Mouse (Mus musculus): Measurements from ENCODE around the gene Eif4e3. TPM values are rescaled to one million over a fixed set of nuclear protein-coding genes. Genes with fewer than 3 reads are reported as not detected.

Gene Eif4e3
- polyA plus RNA-seq, 1 experiment = 16.6 TPM

DNA sequence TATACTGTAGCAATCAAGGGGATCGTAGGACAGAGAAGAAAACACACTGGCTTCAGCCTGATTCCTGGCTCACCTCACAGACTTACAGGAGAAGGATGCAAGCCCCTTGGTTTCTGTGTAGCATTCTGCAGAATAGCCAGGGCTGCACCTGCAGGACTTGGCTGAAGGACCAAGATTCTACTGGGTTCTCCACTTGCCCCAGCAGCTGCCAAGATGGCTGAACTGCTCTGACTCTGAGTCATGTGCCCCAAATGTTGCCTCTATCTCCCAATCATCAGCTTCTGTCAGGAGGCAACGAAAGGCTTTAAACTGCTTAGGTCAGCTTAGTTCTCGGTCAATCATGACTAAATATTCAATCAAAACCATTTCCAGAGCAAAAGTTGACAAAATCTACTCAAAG is 42.0 kb downstream of the Eif4e3 start:
- DNase-seq (ENCODE audit: low read depth) = no peak

DNA sequence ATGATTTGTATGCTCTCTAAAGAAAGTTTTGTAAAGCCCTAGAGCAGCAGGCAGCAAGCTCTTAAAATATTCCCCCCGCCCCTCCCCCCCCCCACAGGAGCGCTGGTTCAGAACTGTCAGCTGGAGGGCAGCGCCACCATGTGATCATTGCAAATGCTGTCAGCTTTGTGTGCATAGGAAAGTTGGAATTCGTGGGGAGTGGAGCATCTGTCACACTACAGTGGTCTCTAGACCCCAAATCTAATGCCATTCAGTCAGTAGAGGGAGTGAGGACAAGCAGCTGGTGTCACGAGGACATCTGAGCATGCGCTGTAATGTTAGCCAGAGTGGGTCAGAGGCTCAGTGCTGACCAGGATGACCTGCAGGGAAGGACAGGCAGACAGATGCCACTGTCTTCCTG is 42.9 kb downstream of the Eif4e3 start:
- DNase-seq (ENCODE audit: low read depth) = no peak

GRCm38 (mm10) chr6:99621167-99621566 is 45.4 kb downstream of the Eif4e3 start:
- DNase-seq (ENCODE audit: low read depth) = no peak

- no peak for DNase-seq (ENCODE audit: low read depth)
These were observed 46.1 kb downstream of the Eif4e3 start for GRCm38 (mm10) chr6:99620471-99620870.

DNA sequence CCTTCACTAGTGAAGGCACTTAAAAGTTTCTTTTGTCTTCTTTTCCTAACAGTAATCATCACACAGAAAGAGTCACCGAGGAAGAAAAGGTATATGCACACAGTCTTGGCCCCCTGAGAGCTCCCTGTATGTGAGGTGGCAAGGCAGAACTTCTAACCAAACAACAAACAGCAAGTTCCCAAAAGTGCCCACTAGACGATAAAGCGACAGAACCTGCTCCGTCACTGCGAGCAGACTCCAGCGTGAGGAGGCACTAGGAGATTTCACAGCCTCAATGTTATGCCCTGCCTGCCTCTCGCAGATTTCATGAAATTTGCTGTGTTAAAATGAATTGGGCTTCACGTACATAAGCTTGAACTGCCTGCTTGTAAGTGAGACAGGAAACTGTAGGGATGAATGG is 46.6 kb downstream of the Eif4e3 start:
- no peak for DNase-seq (ENCODE audit: low read depth)

DNA sequence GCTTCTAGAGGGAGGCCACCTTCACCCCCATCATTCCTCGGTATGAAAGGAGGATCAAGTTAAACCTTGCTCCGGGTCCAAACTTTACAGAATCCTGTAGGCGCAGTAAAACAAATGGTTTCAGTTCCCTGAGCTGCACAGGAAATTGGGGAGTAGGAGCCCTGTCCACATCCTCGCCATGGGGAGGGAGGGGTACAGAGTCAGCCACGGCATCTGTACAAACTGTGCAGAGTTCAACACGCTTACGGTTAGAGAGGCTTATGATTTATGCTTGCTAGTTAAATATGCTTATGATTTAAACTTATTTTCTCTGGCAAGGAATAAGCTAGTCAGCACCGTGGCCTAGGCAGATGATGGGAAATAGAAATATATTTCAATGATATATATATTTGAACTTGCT is 47.1 kb downstream of the Eif4e3 start:
- no peak for DNase-seq (ENCODE audit: low read depth)

- no peak for DNase-seq (ENCODE audit: low read depth)
These were observed 48.7 kb downstream of the Eif4e3 start for GRCm38 (mm10) chr6:99617867-99618266.

DNA sequence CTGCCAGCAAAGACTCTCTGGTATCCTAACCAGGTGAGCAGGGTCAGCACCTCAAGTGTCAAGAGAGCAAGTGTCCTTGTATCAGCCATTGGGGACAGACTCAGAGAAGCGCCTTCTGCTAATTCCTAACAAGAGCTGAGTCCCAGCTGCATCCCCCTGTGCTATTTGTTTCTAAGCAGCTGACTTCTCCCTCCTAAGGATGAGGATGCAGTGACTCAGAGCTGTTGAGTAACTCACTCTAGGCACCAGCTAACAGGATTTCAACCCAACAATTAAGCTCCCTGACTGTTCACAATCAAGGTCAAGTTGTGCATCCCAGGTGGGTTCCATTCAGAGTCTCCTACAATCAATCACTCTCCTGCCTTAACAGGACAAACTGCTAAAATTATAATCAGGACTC is 49.2 kb downstream of the Eif4e3 start:
- DNase-seq (ENCODE audit: low read depth) = no peak

GRCm38 (mm10) chr6:99615272-99615751 is 51.3 kb downstream of the Eif4e3 start:
- DNase-seq (ENCODE audit: low read depth) = no peak

- no peak for DNase-seq (ENCODE audit: low read depth)
These were observed 51.9 kb downstream of the Eif4e3 start for GRCm38 (mm10) chr6:99614566-99615271.

- no peak for DNase-seq (ENCODE audit: low read depth)
These were observed 54.7 kb downstream of the Eif4e3 start for GRCm38 (mm10) chr6:99611866-99612265.

DNA sequence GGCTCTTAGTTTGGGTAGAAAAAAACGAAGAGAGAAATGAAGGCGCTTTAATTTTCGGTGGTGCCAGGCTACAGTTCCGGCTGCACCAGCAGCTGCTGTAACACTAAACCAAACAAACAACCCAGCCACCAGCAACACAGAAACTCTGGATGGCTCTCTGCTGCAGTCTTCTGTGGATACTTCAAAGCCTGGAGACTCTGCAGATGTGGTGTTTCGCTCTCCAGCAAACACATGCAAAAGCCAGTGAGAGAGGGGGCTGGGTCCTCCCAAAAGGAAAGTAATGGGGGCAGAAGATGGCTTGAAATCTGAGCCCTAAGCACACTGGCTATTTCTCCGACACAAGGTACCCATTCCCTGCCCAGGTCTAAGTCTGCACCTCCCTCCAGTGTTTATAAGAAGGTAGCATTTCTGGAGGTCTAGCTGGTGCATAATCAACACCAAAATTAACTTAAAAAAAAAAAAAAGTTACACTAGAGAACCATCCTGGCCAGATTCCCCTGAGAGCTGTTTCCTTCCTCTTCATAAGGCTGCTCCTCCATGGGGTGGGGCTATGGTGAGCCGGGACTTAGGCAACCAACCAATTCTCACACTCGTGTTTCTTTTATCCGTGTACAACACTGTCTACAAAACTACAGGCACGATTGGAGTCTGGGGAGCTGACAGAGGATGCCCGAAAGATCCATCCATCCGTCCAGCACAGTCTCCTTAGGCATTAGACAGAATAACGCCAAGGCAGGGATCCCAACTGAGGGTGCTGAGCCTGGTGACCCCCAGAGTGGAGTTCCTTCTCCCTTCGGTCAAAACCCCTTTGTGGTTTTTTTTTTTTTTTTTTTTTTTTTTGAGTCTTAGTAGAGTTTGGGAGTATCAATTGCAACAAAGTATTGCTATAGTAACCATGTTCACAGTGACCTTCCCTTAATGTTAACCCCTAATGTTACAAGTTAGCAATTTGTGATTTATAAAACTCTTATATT is 55.8 kb downstream of the Eif4e3 start:
- no peak for DNase-seq (ENCODE audit: low read depth)

- DNase-seq (ENCODE audit: low read depth) = no peak
These were observed 60.5 kb downstream of the Eif4e3 start for GRCm38 (mm10) chr6:99606079-99606478.

GRCm38 (mm10) chr6:99604758-99605157 is 61.8 kb downstream of the Eif4e3 start:
- DNase-seq (ENCODE audit: low read depth) = no peak

- no peak for DNase-seq (ENCODE audit: low read depth)
These were observed 64.1 kb downstream of the Eif4e3 start for GRCm38 (mm10) chr6:99602434-99602833.

DNA sequence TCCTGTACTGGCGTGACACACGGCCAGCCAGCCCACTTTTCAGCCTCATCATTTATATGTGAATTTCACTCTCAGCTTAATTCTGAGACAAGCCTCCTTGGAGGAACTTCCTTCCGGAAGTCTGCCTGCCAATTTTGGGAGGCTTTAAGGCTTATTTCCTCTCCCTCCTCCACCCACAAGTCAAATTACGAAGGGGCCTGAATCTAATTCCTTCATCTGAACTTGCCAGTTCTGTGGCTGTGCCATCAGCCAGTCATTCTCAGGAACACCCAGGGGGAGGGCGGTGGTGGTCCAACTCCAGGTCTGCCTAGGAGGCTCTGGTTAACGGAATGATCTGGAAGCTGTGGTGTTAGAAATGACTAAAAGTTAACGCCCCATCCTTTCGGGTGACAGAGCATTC is 65.7 kb downstream of the Eif4e3 start:
- DNase-seq (ENCODE audit: low read depth) = no peak

DNA sequence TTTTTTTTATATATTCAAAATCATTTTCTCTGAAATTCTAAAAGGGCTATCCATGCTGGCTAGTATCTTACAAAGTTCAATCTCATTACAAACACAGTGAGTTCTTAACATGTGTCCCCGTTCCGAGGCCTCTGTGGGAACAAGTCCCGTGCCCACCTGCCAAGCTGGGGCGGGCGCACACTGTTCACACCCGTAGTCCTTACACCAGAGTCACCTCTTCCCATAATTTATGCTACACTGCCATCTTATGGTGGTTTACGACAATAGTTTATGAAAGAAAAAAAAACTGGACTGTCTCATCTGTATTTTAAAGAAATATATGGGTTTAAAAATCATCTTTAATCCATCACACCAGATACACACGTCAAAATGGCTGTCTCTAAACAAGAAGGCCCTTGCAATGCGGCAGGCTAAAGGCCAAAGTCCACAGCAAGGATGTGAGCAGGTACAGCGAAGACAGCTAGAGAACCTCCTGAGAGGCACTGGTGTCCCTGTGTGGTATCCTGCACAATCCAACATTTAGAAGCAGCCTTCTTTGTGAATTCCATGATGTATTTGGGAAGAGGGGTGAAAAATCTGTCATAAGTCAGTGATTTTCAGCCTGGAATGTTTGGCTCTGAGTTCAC is 66.3 kb downstream of the Eif4e3 start:
- DNase-seq (ENCODE audit: low read depth) = no peak

GRCm38 (mm10) chr6:99599651-99600050 is 66.9 kb downstream of the Eif4e3 start:
- DNase-seq (ENCODE audit: low read depth) = no peak

DNA sequence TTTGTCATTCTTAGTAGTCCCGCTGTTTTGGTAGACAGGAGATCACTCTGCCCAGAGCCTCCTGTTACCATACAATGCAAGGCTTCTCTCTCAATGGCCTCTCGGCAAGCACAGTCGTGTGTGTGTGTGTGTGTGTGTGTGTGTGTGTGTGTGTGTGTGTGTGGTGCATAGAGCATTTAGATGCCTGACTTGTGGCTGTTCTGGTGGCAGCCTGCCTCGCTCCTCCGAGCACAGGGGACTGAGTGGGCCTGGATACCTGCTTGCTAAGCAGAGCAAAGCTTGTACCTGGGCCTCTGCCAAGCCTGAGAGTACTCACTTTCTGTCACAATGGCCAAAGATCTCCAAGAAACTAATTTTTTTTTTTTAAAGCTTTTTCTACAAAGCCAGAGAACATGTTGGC is 67.3 kb downstream of the Eif4e3 start:
- DNase-seq (ENCODE audit: low read depth) = no peak

DNA sequence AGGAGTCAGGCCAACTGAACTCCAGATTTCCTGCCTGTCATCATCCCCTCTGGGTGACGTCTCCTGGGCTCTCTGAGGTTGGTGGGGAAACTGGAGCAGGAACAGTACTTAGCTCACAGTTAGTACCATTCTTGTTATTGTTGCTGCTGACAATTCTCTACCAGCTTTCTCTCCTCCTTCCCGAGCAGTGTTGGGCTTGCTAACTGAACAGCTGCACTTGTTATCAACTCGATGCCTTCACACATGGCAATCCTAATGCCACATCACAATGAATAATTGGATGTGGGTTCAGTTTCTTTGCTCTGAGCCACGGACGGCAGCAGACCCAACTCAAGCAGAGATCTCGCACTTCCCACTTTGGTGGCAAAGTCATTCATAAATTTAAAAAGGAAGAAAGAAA is 89.5 kb downstream of the Eif4e3 start:
- no peak for DNase-seq (ENCODE audit: low read depth)

DNA sequence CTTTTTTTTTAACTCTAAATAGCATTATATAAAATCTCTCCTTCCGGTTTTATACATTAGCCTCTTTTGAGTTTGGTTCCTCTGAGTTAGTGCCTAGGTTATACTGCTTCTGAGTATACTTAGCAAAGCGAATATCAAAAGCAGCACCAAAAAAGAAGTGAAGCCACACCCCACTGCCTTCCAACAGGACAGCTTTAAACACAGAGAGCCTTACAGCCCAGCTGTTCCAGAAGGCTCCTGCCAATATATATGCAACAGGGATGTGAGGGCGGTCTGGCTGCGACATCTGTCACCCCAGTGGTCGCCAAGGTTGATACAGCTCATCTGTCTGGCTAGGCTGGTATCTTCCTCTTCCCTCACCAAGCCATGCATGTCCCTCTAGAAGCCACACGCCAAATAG is 90.9 kb downstream of the Eif4e3 start:
- DNase-seq (ENCODE audit: low read depth) = no peak

Measured in gonadal fat pad, adult 2 months (tissue).